Mouse (Mus musculus): Measurements from ENCODE around the gene Mtap. TPM values are rescaled to one million over a fixed set of nuclear protein-coding genes. Genes with fewer than 3 reads are reported as not detected.

Mtap gene
- not detected in 2 replicates for polyA plus RNA-seq (2012; ENCODE audit: insufficient read depth, insufficient read length, low replicate concordance, missing spikeins)

GRCm38 (mm10) chr4:89136906-89137541 lies at the start of gene Mtap:
TSS of gene Mtap (plus strand) at chr4:89137122.
- Histone ChIP-seq H3K27ac (ENCODE audit: insufficient read depth, low read depth, low read length) (no peak within 1 kb of the TSS), H3K4me1 (ENCODE audit: control insufficient read depth, insufficient read depth, low read length) (peaks cover 2% of the 10 kb centered on the region; the same call in 1 of the 2 replicates), H3K4me3 (ENCODE audit: insufficient read depth, low read depth, low read length) (peak within 1 kb of the TSS; percentile 80)
- TF ChIP-seq CTCF (IDR thresholded peaks at IDR 0.05; ENCODE audit: insufficient read depth, low read depth, low read length), result no peak
- TF ChIP-seq POLR2A (IDR thresholded peaks at IDR 0.05; ENCODE audit: insufficient read depth, low read depth, low read length), result no peak
- under 1% methylated on average over 31 of the region's 31 CpGs for WGBS

GRCm38 (mm10) chr4:89089110-89089509 lies 47.8 kb upstream of the Mtap start:
- Histone ChIP-seq H3K4me1 (ENCODE audit: control insufficient read depth, insufficient read depth, low read length) (no peaks in the 10 kb centered on the region), H3K27ac (ENCODE audit: insufficient read depth, low read depth, low read length) (no peak overlapping the region), H3K4me3 (ENCODE audit: insufficient read depth, low read depth, low read length) (no peak overlapping the region)
- WGBS, result 95% methylated on average over 7 of the region's 7 CpGs
- TF ChIP-seq POLR2A (IDR thresholded peaks at IDR 0.05; ENCODE audit: insufficient read depth, low read depth, low read length), result no peak

GRCm38 (mm10) chr4:89090217-89090616 lies 46.7 kb upstream of the Mtap start:
- Histone ChIP-seq H3K4me1 (ENCODE audit: control insufficient read depth, insufficient read depth, low read length) (no peaks in the 10 kb centered on the region), H3K27ac (ENCODE audit: insufficient read depth, low read depth, low read length) (no peak overlapping the region), H3K4me3 (ENCODE audit: insufficient read depth, low read depth, low read length) (no peak overlapping the region)
- 43% methylated on average over 6 of the region's 6 CpGs for WGBS
- TF ChIP-seq CTCF (IDR thresholded peaks at IDR 0.05; ENCODE audit: insufficient read depth, low read depth, low read length), result no peak
- no peak for TF ChIP-seq POLR2A (IDR thresholded peaks at IDR 0.05; ENCODE audit: insufficient read depth, low read depth, low read length)

- no peak for TF ChIP-seq CTCF (IDR thresholded peaks at IDR 0.05; ENCODE audit: insufficient read depth, low read depth, low read length)
- Histone ChIP-seq H3K4me3 (ENCODE audit: insufficient read depth, low read depth, low read length) (no peak overlapping the region), H3K4me1 (ENCODE audit: control insufficient read depth, insufficient read depth, low read length) (no peaks in the 10 kb centered on the region), H3K27ac (ENCODE audit: insufficient read depth, low read depth, low read length) (no peak overlapping the region)
- WGBS, result 89% methylated on average over 5 of the region's 5 CpGs
Observed at GRCm38 (mm10) chr4:89092153-89092552, 44.8 kb upstream of the Mtap start.

- Histone ChIP-seq H3K4me3 (ENCODE audit: insufficient read depth, low read depth, low read length) (no peak overlapping the region), H3K4me1 (ENCODE audit: control insufficient read depth, insufficient read depth, low read length) (no peaks in the 10 kb centered on the region), H3K27ac (ENCODE audit: insufficient read depth, low read depth, low read length) (no peak overlapping the region)
- 95% methylated on average over 5 of the region's 5 CpGs for WGBS
- no peak for TF ChIP-seq CTCF (IDR thresholded peaks at IDR 0.05; ENCODE audit: insufficient read depth, low read depth, low read length)
- TF ChIP-seq POLR2A (IDR thresholded peaks at IDR 0.05; ENCODE audit: insufficient read depth, low read depth, low read length), result no peak
Observed at GRCm38 (mm10) chr4:89094773-89095172, 42.1 kb upstream of the Mtap start.

- Histone ChIP-seq H3K27ac (ENCODE audit: insufficient read depth, low read depth, low read length) (no peak overlapping the region), H3K4me1 (ENCODE audit: control insufficient read depth, insufficient read depth, low read length) (no peaks in the 10 kb centered on the region), H3K4me3 (ENCODE audit: insufficient read depth, low read depth, low read length) (no peak overlapping the region)
- no peak for TF ChIP-seq POLR2A (IDR thresholded peaks at IDR 0.05; ENCODE audit: insufficient read depth, low read depth, low read length)
- no peak for TF ChIP-seq CTCF (IDR thresholded peaks at IDR 0.05; ENCODE audit: insufficient read depth, low read depth, low read length)
- 33% methylated on average over 5 of the region's 5 CpGs for WGBS
Observed at GRCm38 (mm10) chr4:89098261-89098660, 38.7 kb upstream of the Mtap start.

GRCm38 (mm10) chr4:89101276-89101675 lies 35.6 kb upstream of the Mtap start:
- WGBS, result 45% methylated on average over 3 of the region's 3 CpGs
- no peak overlapping the region for H3K27ac ChIP-seq (ENCODE audit: insufficient read depth, low read depth, low read length)
- no peak overlapping the region for H3K4me3 ChIP-seq (ENCODE audit: insufficient read depth, low read depth, low read length)
- no peaks in the 10 kb centered on the region for H3K4me1 ChIP-seq (ENCODE audit: control insufficient read depth, insufficient read depth, low read length)
- no peak for TF ChIP-seq POLR2A (IDR thresholded peaks at IDR 0.05; ENCODE audit: insufficient read depth, low read depth, low read length)
- no peak for TF ChIP-seq CTCF (IDR thresholded peaks at IDR 0.05; ENCODE audit: insufficient read depth, low read depth, low read length)

GRCm38 (mm10) chr4:89102283-89102682 lies 34.6 kb upstream of the Mtap start:
- WGBS, result 83% methylated on average over 2 of the region's 2 CpGs
- H3K4me1 ChIP-seq (ENCODE audit: control insufficient read depth, insufficient read depth, low read length), result no peaks in the 10 kb centered on the region
- TF ChIP-seq CTCF (IDR thresholded peaks at IDR 0.05; ENCODE audit: insufficient read depth, low read depth, low read length) (no peak), POLR2A (IDR thresholded peaks at IDR 0.05; ENCODE audit: insufficient read depth, low read depth, low read length) (no peak)

GRCm38 (mm10) chr4:89105486-89105885 lies 31.4 kb upstream of the Mtap start:
- H3K4me3 ChIP-seq (ENCODE audit: insufficient read depth, low read depth, low read length), result no peak overlapping the region
- H3K27ac ChIP-seq (ENCODE audit: insufficient read depth, low read depth, low read length), result no peak overlapping the region
- H3K4me1 ChIP-seq (ENCODE audit: control insufficient read depth, insufficient read depth, low read length), result no peaks in the 10 kb centered on the region
- TF ChIP-seq CTCF (IDR thresholded peaks at IDR 0.05; ENCODE audit: insufficient read depth, low read depth, low read length), result no peak
- TF ChIP-seq POLR2A (IDR thresholded peaks at IDR 0.05; ENCODE audit: insufficient read depth, low read depth, low read length), result no peak
- WGBS, result 35% methylated on average over 2 of the region's 2 CpGs

More at GRCm38 (mm10) chr4:89102283-89102682, 34.6 kb upstream of the Mtap start:
- Histone ChIP-seq H3K4me3 (ENCODE audit: insufficient read depth, low read depth, low read length) (no peak overlapping the region), H3K27ac (ENCODE audit: insufficient read depth, low read depth, low read length) (no peak overlapping the region)
